Mouse (Mus musculus) central nervous system, embryonic 11.5 days (tissue): ENCODE data around the gene Pomgnt2. TPM values are rescaled to one million over a fixed set of nuclear protein-coding genes. Genes with fewer than 3 reads are reported as not detected.

Experiments used
- polyA plus RNA-seq: library from polyadenylated mRNA; depleted of rRNA; stranded (reverse); fragments of >200 nt; gene quantifications from 2 replicates; pipeline ENCODE4 v1.2.3, GENCODE M21; 2012; rRNA removed

Pomgnt2 gene
- polyA plus RNA-seq, result 9.6 and 11.7 TPM in 2 replicates

GRCm38 (mm10) chr9:121997010-121997409 lies at the start of gene Pomgnt2:
Gene Pomgnt2, minus strand, starts transcription at chr9:121997110.

GRCm38 (mm10) chr9:121950418-121951113 lies 46.3 kb downstream of the Pomgnt2 start, which contains the start of gene Fam198a:
Gene Fam198a, plus strand, starts transcription at chr9:121950988.

Other genes with a start within 250 kb of the Pomgnt2 start
- 35.1 and 38.3 TPM in 2 replicates for gene Zfp651, start 237.8 kb downstream of the Pomgnt2 start, polyA plus RNA-seq
- gene Klhl40, start 219.5 kb downstream of the Pomgnt2 start, polyA plus RNA-seq, result 0.12 and 1.5 TPM in 2 replicates
- 0.24 and 0.48 TPM in 2 replicates for gene Hhatl, start 204.6 kb downstream of the Pomgnt2 start, polyA plus RNA-seq
- 2.1 and 3.2 TPM in 2 replicates for gene Ccdc13, start 157.6 kb downstream of the Pomgnt2 start, polyA plus RNA-seq
- gene Higd1a, start 138.7 kb downstream of the Pomgnt2 start, polyA plus RNA-seq, result 50.0 and 60.2 TPM in 2 replicates
- 0.37 and 0.46 TPM in 2 replicates for gene Ackr2, start 98.8 kb downstream of the Pomgnt2 start, polyA plus RNA-seq
- not detected in 2 replicates for gene Cyp8b1, start 80.8 kb downstream of the Pomgnt2 start, polyA plus RNA-seq
- gene Fam198a, start 46.1 kb downstream of the Pomgnt2 start, polyA plus RNA-seq, result 0.70 and 0.77 TPM in 2 replicates
- gene Snrk, start 120.2 kb upstream of the Pomgnt2 start, polyA plus RNA-seq, result 36.1 and 39.4 TPM in 2 replicates